Mouse (Mus musculus): Measurements from ENCODE around the gene Washc1.
"Not testable (repeated sequence)": the region's sequence is repeated elsewhere in the genome, so short reads cannot be mapped to it uniquely, and the experiment has no call there.

The Washc1 gene

GRCm38 (mm10) chr17:66112166-66112565, 821 bp downstream of the Washc1 start:
- no peak for DNase-seq (ENCODE audit: low spot score)

- no peak for DNase-seq (ENCODE audit: low spot score)
These were observed 7.6 kb downstream of the Washc1 start for GRCm38 (mm10) chr17:66118991-66119390.

- no peak for DNase-seq (ENCODE audit: low spot score)
These were observed 9.4 kb downstream of the Washc1 start for GRCm38 (mm10) chr17:66120701-66121100.

GRCm38 (mm10) chr17:66123066-66123815, 11.9 kb downstream of the Washc1 start, which contains the start of gene Ddx11:
TSS of gene Ddx11 (plus strand) at chr17:66123520.
- DNase-seq (ENCODE audit: low spot score) = peak; percentile 88

- DNase-seq (ENCODE audit: low spot score) = no peak
These were observed 12.7 kb downstream of the Washc1 start for GRCm38 (mm10) chr17:66123816-66124610.

- no peak for DNase-seq (ENCODE audit: low spot score)
These were observed 13.9 kb downstream of the Washc1 start for GRCm38 (mm10) chr17:66125211-66125610.

GRCm38 (mm10) chr17:66130371-66130770, 19.0 kb downstream of the Washc1 start:
- DNase-seq (ENCODE audit: low spot score) = no peak

- peak; percentile 13 for DNase-seq (ENCODE audit: low spot score)
These were observed 19.9 kb downstream of the Washc1 start for GRCm38 (mm10) chr17:66131212-66131611.

- DNase-seq (ENCODE audit: low spot score) = not testable (repeated sequence)
These were observed 41.6 kb downstream of the Washc1 start for GRCm38 (mm10) chr17:66152706-66153662.

GRCm38 (mm10) chr17:66153735-66154423, 42.5 kb downstream of the Washc1 start:
- DNase-seq (ENCODE audit: low spot score) = not testable (repeated sequence)

GRCm38 (mm10) chr17:66154876-66155275, 43.5 kb downstream of the Washc1 start:
- DNase-seq (ENCODE audit: low spot score) = no peak

- no peak for DNase-seq (ENCODE audit: low spot score)
These were observed 46.9 kb downstream of the Washc1 start for GRCm38 (mm10) chr17:66158271-66158670.

- not testable (repeated sequence) for DNase-seq (ENCODE audit: low spot score)
These were observed 55.8 kb downstream of the Washc1 start for GRCm38 (mm10) chr17:66167141-66167540.

Measured in T-cell, adult 2 months (primary cell).